Mouse (Mus musculus) stomach, embryonic 15.5 days (tissue): ENCODE data around the gene Trpm3. TPM values are rescaled to one million over a fixed set of nuclear protein-coding genes. Genes with fewer than 3 reads are reported as not detected.
A peak's percentile ranks its signal among the peaks of the same experiment; 100 is the strongest.

Experiments used
- ATAC-seq: fragments of 200-750 bp; cut with Nextera tagmentation; 2 replicates; pipeline ENCODE4 v1.8.0; 2017; ENCODE audit warnings: low read depth, moderate number of reproducible peaks, moderate TSS enrichment; ENCODE audit not compliant: insufficient read depth, low FRiP score
- H3K27ac ChIP-seq: fragments of 300-500 bp; sonication (generic); 2 replicates; pipeline ENCODE4 v1.5.1; 2015; ENCODE audit warnings: mild to moderate bottlenecking, inconsistent platforms
- H3K27me3 ChIP-seq: fragments of 300-500 bp; sonication (generic); replicated peaks from 2 replicates; pipeline ENCODE4 v1.6.1; 2015; ENCODE audit warnings: inconsistent platforms
- H3K36me3 ChIP-seq: fragments of 300-500 bp; sonication (generic); 2 replicates; pipeline ENCODE4 v1.6.1; 2015; ENCODE audit warnings: inconsistent platforms
- H3K4me1 ChIP-seq: fragments of 300-500 bp; sonication (generic); 2 replicates; pipeline ENCODE4 v1.6.1; 2015; ENCODE audit warnings: inconsistent platforms
- H3K4me2 ChIP-seq: fragments of 300-500 bp; sonication (generic); 2 replicates; pipeline ENCODE4 v1.6.1; 2015; ENCODE audit warnings: mild to moderate bottlenecking, inconsistent platforms
- H3K4me3 ChIP-seq: fragments of 300-500 bp; sonication (generic); replicated peaks from 2 replicates; pipeline ENCODE4 v1.5.1; 2015; ENCODE audit warnings: inconsistent platforms
- H3K9ac ChIP-seq: fragments of 300-500 bp; sonication (generic); 2 replicates; pipeline ENCODE4 v1.6.1; 2015; ENCODE audit warnings: inconsistent platforms
- H3K9me3 ChIP-seq: fragments of 300-500 bp; sonication (generic); 2 replicates; pipeline ENCODE4 v1.6.1; 2016; ENCODE audit warnings: inconsistent platforms
- microRNA counts: library from miRNA; unstranded; fragments of <30 nt; microRNA quantifications from one replicate; lab custom pipeline; 2016
- microRNA-seq: library from miRNA; unstranded; fragments of <30 nt; microRNA quantifications from one replicate; pipeline ENCODE4, GENCODE M21; 2016
- polyA plus RNA-seq: library from polyadenylated mRNA; unstranded; fragments of >200 nt; fragmentation: Nextera tagmentation; extraction: Ambion mirVana; gene quantifications from 2 replicates; pipeline ENCODE4 v1.2.1, GENCODE M21; 2015

Gene Trpm3
- polyA plus RNA-seq, 1 experiment from 2014 or later: 0.58 TPM

DNA sequence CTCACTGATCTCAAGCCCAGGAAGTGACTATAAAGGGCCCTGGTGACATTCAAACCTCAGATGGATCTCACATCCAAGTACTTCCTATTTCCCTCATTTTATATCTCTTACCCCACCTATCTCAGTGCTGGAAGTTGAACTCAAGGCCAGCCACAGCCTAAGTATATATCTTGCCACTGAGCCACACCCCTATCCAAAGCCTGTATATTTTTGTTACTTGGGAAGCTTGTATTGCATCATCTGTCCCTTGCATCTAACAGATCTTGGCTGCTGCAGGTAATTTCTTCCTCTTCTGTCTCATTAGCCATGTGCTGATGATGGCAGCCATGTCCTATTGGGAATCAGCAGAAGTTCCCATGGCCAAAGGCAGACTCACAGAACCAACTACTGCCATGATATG, 904.9 kb downstream of the Trpm3 start:
- H3K9ac ChIP-seq: no peak overlapping the region
- no peaks in the 10 kb centered on the region for H3K4me1 ChIP-seq
- no peaks in the 10 kb centered on the region for H3K36me3 ChIP-seq
- H3K4me2 ChIP-seq: no peak overlapping the region
- no peak overlapping the region for H3K27ac ChIP-seq
- no peaks in the 10 kb centered on the region for H3K27me3 ChIP-seq
- no peaks in the 10 kb centered on the region for H3K9me3 ChIP-seq
- H3K4me3 ChIP-seq: no peak overlapping the region
- no peak for ATAC-seq

MicroRNAs encoded within 50 kb of the gene (microRNA counts, 519-probe panel; counts per million panel counts)
- 2,377 counts per million, percentile 50 among the panel's probes with 10 or more counts for microRNA mmu-miR-204 (lab: Ali Mortazavi, UCI)

Small RNA genes lying within 50 kb of the gene (microRNA-seq; reads per million reads assigned to microRNA genes)
- gene Mir204: 51.8 reads per million, percentile 42 among the genes with 10 or more reads in this experiment
